Mouse (Mus musculus): ENCODE measurements around the gene Cd7. TPM values are rescaled to one million over a fixed set of nuclear protein-coding genes. Genes with fewer than 3 reads are reported as not detected.

The Cd7 gene
- total RNA-seq, 2 experiments from 2014 or later: 0.35 to 1.1 TPM

GRCm38 (mm10) chr11:120990951-120991526 is 48.2 kb downstream of the Cd7 start, which contains the start of gene Csnk1d:
Gene Csnk1d, minus strand, starts transcription at chr11:120991330.
- DNase-seq: peak; percentile 97 to 100

GRCm38 (mm10) chr11:120990126-120990781 is 49.0 kb downstream of the Cd7 start:
- peak; percentile 66 to 68 for DNase-seq

- no peak for DNase-seq
Observed at GRCm38 (mm10) chr11:120989523-120989922, 49.7 kb downstream of the Cd7 start.

- no peak for DNase-seq
Observed at GRCm38 (mm10) chr11:120988410-120988809, 50.8 kb downstream of the Cd7 start.

GRCm38 (mm10) chr11:120987608-120988007 is 51.6 kb downstream of the Cd7 start:
- no peak for DNase-seq

Other genes with a start within 250 kb of the Cd7 start
- 10 to 100 TPM; 22.4 to 30.3 TPM for gene Dus1l, start 243.0 kb downstream of the Cd7 start, total RNA-seq (2021)
- 100 to 1,000 TPM in 1 of 2 experiments, 10 to 100 TPM in 1; 41.4 to 258 TPM for gene Fasn, start 214.9 kb downstream of the Cd7 start, total RNA-seq (2021)
- gene Ccdc57, start 106.5 kb downstream of the Cd7 start, total RNA-seq (2021): under 1 TPM; 0.65 to 0.77 TPM
- gene Slc16a3, start 90.9 kb downstream of the Cd7 start, total RNA-seq (2021): under 1 TPM; 0.77 to 0.87 TPM
- gene Csnk1d, start 48.1 kb downstream of the Cd7 start, total RNA-seq (2021): 10 to 100 TPM; 49.2 to 55.1 TPM
- gene Sectm1b, start 24.2 kb upstream of the Cd7 start, total RNA-seq (2021): not detected
- under 1 TPM in 1 of 2 experiments, not detected in 1; 0.26 TPM for gene Sectm1a, start 41.8 kb upstream of the Cd7 start, total RNA-seq (2021)
- not detected for gene Tex19.2, start 79.3 kb upstream of the Cd7 start, total RNA-seq (2021)
- gene Tex19.1, start 106.7 kb upstream of the Cd7 start, total RNA-seq (2021): not detected
- under 1 TPM in 1 of 2 experiments, not detected in 1; 0.30 TPM for gene Uts2r, start 120.9 kb upstream of the Cd7 start, total RNA-seq (2021)
- gene Hexdc, start 165.0 kb upstream of the Cd7 start, total RNA-seq (2021): 1 to 10 TPM; 7.4 to 8.8 TPM
- gene Ogfod3, start 165.3 kb upstream of the Cd7 start, total RNA-seq (2021): 10 to 100 TPM; 17.0 to 17.9 TPM
- 10 to 100 TPM; 10.2 to 12.6 TPM for gene Cybc1, start 189.9 kb upstream of the Cd7 start, total RNA-seq (2021)
- gene Narf, start 197.8 kb upstream of the Cd7 start, total RNA-seq (2021): 10 to 100 TPM; 71.4 to 83.6 TPM
- 10 to 100 TPM; 17.7 to 18.5 TPM for gene Foxk2, start 220.6 kb upstream of the Cd7 start, total RNA-seq (2021)

Data from heart, adult 18-20 months (tissue).